Mouse (Mus musculus) lung, postnatal 0 days (tissue): ENCODE results near the gene Tubg1.

Experiments used
- CTCF ChIP-seq: IDR thresholded peaks from 2 replicates; pipeline ENCODE4 v1.5.1; 2016; ENCODE audit warnings: antibody characterized with exemption, mild to moderate bottlenecking
- EP300 ChIP-seq: IDR thresholded peaks from 2 replicates; pipeline ENCODE4 v1.6.1; 2016; ENCODE audit warnings: antibody characterized with exemption, mild to moderate bottlenecking, control low read depth

DNA sequence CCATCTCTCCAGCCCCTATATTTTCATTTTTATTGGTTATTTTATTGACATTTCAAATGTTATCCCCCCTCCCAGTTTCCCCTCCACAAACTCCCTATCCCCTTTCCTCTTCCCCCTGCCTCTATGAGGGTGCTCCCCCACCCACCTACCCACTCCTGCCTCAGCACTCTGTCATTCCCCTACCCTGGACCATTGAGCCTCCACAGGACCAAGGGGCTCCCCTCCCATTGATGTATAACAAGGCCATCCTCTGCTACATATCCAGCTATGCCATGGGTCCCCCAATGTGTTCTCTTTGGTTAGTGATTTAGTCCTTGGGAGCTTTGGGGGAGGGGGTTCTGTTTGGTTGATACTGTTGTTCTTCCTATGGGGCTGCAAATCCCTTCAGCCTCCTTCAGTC is 34.9 kb downstream of the Tubg1 start:
- no peak for TF ChIP-seq CTCF
- TF ChIP-seq EP300 = no peak
